Mouse (Mus musculus) layer of hippocampus, adult 9-10 months (tissue): ENCODE data around the gene Cyp2d34.
A peak's percentile ranks its signal among the peaks of the same experiment; 100 is the strongest.

Source experiments
- DNase-seq: peaks from one replicate; pipeline ENCODE4 v3.0.0; 2022; ENCODE audit warnings: low spot score

Gene Cyp2d34

GRCm38 (mm10) chr15:82620531-82621202 is at the start of gene Cyp2d34:
Gene Cyp2d34, minus strand, starts transcription at chr15:82620946.
- DNase-seq = no peak

GRCm38 (mm10) chr15:82656346-82656745 is 35.6 kb upstream of the Cyp2d34 start:
- DNase-seq = peak; percentile 21

- DNase-seq = no peak
These were observed 23.6 kb upstream of the Cyp2d34 start for GRCm38 (mm10) chr15:82644371-82644770.

- DNase-seq = no peak
These were observed 23.0 kb upstream of the Cyp2d34 start for GRCm38 (mm10) chr15:82643771-82644170.

- DNase-seq = no peak
These were observed 22.0 kb upstream of the Cyp2d34 start for GRCm38 (mm10) chr15:82642771-82643170.

GRCm38 (mm10) chr15:82641921-82642320 is 21.2 kb upstream of the Cyp2d34 start:
- no peak for DNase-seq

GRCm38 (mm10) chr15:82641390-82641789 is 20.6 kb upstream of the Cyp2d34 start:
- DNase-seq = no peak

GRCm38 (mm10) chr15:82640201-82640600 is 19.5 kb upstream of the Cyp2d34 start:
- DNase-seq = no peak

GRCm38 (mm10) chr15:82637130-82638075 is 16.7 kb upstream of the Cyp2d34 start:
- no peak for DNase-seq

GRCm38 (mm10) chr15:82634976-82635375 is 14.2 kb upstream of the Cyp2d34 start:
- no peak for DNase-seq

GRCm38 (mm10) chr15:82621993-82622392 is 1.2 kb upstream of the Cyp2d34 start:
- no peak for DNase-seq

GRCm38 (mm10) chr15:82618362-82619020 is 2.3 kb downstream of the Cyp2d34 start:
- no peak for DNase-seq

GRCm38 (mm10) chr15:82582621-82583020 is 38.1 kb downstream of the Cyp2d34 start:
- DNase-seq = no peak

GRCm38 (mm10) chr15:82579071-82579470 is 41.7 kb downstream of the Cyp2d34 start:
- DNase-seq = no peak

GRCm38 (mm10) chr15:82572856-82573255 is 47.9 kb downstream of the Cyp2d34 start:
- DNase-seq = no peak
